In the genomic region with DNA sequence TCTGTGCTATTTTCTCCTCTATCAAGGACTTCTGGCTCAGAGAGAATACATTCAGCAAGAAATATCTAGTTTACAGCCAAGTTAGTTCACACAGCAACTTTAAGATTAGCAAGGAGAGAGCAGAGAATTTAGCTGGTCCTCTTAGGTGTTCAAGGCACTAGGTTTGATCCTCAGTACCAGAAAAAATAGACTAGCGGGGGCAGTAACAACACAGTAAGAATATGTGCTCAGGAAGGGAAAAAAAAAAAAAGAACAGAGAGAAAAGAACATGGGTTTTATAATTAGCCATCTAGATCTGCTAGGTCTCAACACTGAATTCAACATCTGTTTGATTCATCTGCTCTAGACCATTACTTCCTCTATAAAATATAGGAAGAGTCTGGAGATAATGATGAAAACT, we compare ENCODE assay signal across 22 mouse cellular contexts. TPM values are rescaled to one million over a fixed set of nuclear protein-coding genes. Genes with fewer than 3 reads are reported as not detected.
DNase-seq lines count a peak whose midpoint lies in the region; ATAC-seq and TF ChIP-seq lines count a peak whose summit lies in the region.
"Had no signal": no experiment of that assay in that cellular context is flagged by ENCODE, and none has a peak within 500 bp of the region (broad histone marks: within the 10 kb centered on the region; RNA-seq: fewer than 3 reads in every experiment).

No protein-coding gene starts in this region.

- DNase-seq in frontal cortex, postnatal 10 days (ENCODE audit: low spot score in 2 of 2) = no peak
- no peak for DNase-seq in MEL (ENCODE audit: low read depth, low spot score)
- DNase-seq in telencephalon, adult 2 months (ENCODE audit: low read depth, low spot score) = peak; percentile 60
- DNase-seq in heart, adult 11 months = no peak
- DNase-seq: adrenal gland, adult 2 months; adrenal gland, postnatal 10 days; adrenal gland, postnatal 25 days; B cell, adult 2 months; cerebellum, adult 11-12 months; cerebellum, adult 2 months; cerebellum, adult 9-10 months; cerebellum, postnatal 10 days; cerebellum, postnatal 25 days; forebrain, postnatal 0 days had no signal

- TF ChIP-seq POLR2A in MEL (IDR thresholded peaks at IDR 0.05; ENCODE audit: control insufficient read depth in 1 of 2, insufficient read depth in 1 of 2, low read depth in 1 of 2, low read length in 2 of 2, poor library complexity in 1 of 2) = no peak

- 0 out of 4 replicates have a peak, but pooled peaks of 1 of the 2 experiments have one; percentile 38 for TF ChIP-seq EP300 in MEL (IDR thresholded peaks at IDR 0.05; ENCODE audit: low read depth in 1 of 2, low read length in 2 of 2)

- H3K4me1 ChIP-seq in MEL (ENCODE audit: control insufficient read depth in 1 of 2, insufficient read depth in 2 of 2, low read length in 2 of 2) = peaks cover 0 to 9% of the 10 kb centered on the region in 2 experiments; a peak in 2 of 4 replicates
- H3K4me1 ChIP-seq: embryonic facial prominence, embryonic 10.5 days; embryonic facial prominence, embryonic 12.5 days; forebrain, embryonic 13.5 days; forebrain, embryonic 15.5 days had no signal

- no peak for TF ChIP-seq CTCF in MEL (IDR thresholded peaks at IDR 0.05 in 2 of 3, conservative IDR thresholded peaks at IDR 0.05 in 1 of 3; ENCODE audit: control insufficient read depth in 1 of 3, insufficient read depth in 1 of 3, low read depth in 2 of 3, low read length in 3 of 3, poor library complexity in 1 of 3, severe bottlenecking in 1 of 3)

- no peak for TF ChIP-seq RAD21 in MEL (IDR thresholded peaks at IDR 0.05; ENCODE audit: low read depth, low read length)

- H3K9ac ChIP-seq in MEL (ENCODE audit: control insufficient read depth, low read depth, low read length, poor library complexity, severe bottlenecking) = no peak overlapping the region
- H3K9ac ChIP-seq: embryonic facial prominence, embryonic 12.5 days; forebrain, embryonic 13.5 days; forebrain, embryonic 15.5 days; forebrain, postnatal 0 days had no signal

- no peak overlapping the region for H3K4me3 ChIP-seq in MEL (ENCODE audit: control insufficient read depth in 1 of 2, insufficient read depth in 1 of 2, low read depth in 2 of 2, low read length in 2 of 2)
- H3K4me3 ChIP-seq: embryonic facial prominence, embryonic 10.5 days; embryonic facial prominence, embryonic 12.5 days; forebrain, embryonic 13.5 days; forebrain, embryonic 15.5 days had no signal

- no peak overlapping the region for H3K27ac ChIP-seq in MEL (ENCODE audit: control insufficient read depth, low read depth, low read length)
- H3K27ac ChIP-seq: embryonic facial prominence, embryonic 10.5 days; embryonic facial prominence, embryonic 12.5 days; forebrain, embryonic 13.5 days; forebrain, embryonic 15.5 days had no signal

- H3K36me3 ChIP-seq in MEL (ENCODE audit: control insufficient read depth in 1 of 2, insufficient read depth in 2 of 2, low read length in 2 of 2) = peaks cover 10 to 18% of the 10 kb centered on the region in 2 experiments
- H3K36me3 ChIP-seq: forebrain, embryonic 15.5 days had no signal

- H3K79me2 ChIP-seq in MEL (ENCODE audit: control insufficient read depth, insufficient read depth, low read length, poor library complexity) = peaks cover 10% of the 10 kb centered on the region; the same call in 1 of the 2 replicates

- no peaks in the 10 kb centered on the region for H3K9me3 ChIP-seq in MEL (replicated peaks; ENCODE audit: insufficient read depth, low read length)
- H3K9me3 ChIP-seq: embryonic facial prominence, embryonic 10.5 days; embryonic facial prominence, embryonic 12.5 days; forebrain, embryonic 13.5 days; forebrain, embryonic 15.5 days; G1E had no signal

- ATAC-seq in frontal cortex, adult (ENCODE audit: low TSS enrichment) = peak; percentile 93
- ATAC-seq: CD4-positive, CD25-positive, alpha-beta regulatory T cell, adult 4 months; forebrain, embryonic 13.5 days; forebrain, embryonic 15.5 days; forebrain, postnatal 0 days had no signal

- H3K27me3 ChIP-seq in MEL (ENCODE audit: control insufficient read depth in 1 of 2, insufficient read depth in 2 of 2, low read length in 2 of 2) = no peaks in the 10 kb centered on the region
- H3K27me3 ChIP-seq: CH12.LX; embryonic facial prominence, embryonic 12.5 days; forebrain, embryonic 13.5 days; forebrain, embryonic 15.5 days had no signal

TF ChIP-seq in MEL, 35 proteins besides CTCF, POLR2A, EP300 and RAD21:
- no peak for TF ChIP-seq JUND (IDR thresholded peaks at IDR 0.05; ENCODE audit: low read depth, low read length)
- TF ChIP-seq ZNF384 (IDR thresholded peaks at IDR 0.05; ENCODE audit: low read depth, low read length) = peak; percentile 49; the same call in 1 of the 2 replicates

RNA-seq across cellular contexts. Expression of a gene that starts 18.7 kb away (rescaled TPM):
- 47.7 and 48.6 TPM in 2 replicates for total RNA-seq in MEL (2012; rRNA removed)
- 100 to 1,000 TPM; 103 to 322 TPM for polyA plus RNA-seq in MEL (2012; ENCODE audit: insufficient read depth in 1 of 2, insufficient read length in 2 of 2, low read depth in 1 of 2, low replicate concordance in 2 of 2, missing spikeins in 1 of 2)

RNA-seq across cellular contexts. Expression of a gene that starts 22.8 kb away (rescaled TPM):
- 117 and 128 TPM in 2 replicates for total RNA-seq in MEL (2012; rRNA removed)
- polyA plus RNA-seq in MEL (2012; ENCODE audit: insufficient read depth in 1 of 2, insufficient read length in 2 of 2, low read depth in 1 of 2, low replicate concordance in 2 of 2, missing spikeins in 1 of 2) = 100 to 1,000 TPM; 266 to 416 TPM

RNA-seq across cellular contexts. Expression of a gene that starts 36.2 kb away (rescaled TPM):
- total RNA-seq in MEL (2012; rRNA removed) = 1.6 and 3.1 TPM in 2 replicates
- polyA plus RNA-seq in MEL (2012; ENCODE audit: insufficient read depth in 1 of 2, insufficient read length in 2 of 2, low read depth in 1 of 2, low replicate concordance in 2 of 2, missing spikeins in 1 of 2) = 1 to 10 TPM in 1 of 2 experiments, not detected in 1; 5.4 TPM

RNA-seq across cellular contexts. Expression of a gene that starts 45.7 kb away (rescaled TPM):
- 631 and 709 TPM in 2 replicates for total RNA-seq in MEL (2012; rRNA removed)
- polyA plus RNA-seq in MEL (2012; ENCODE audit: insufficient read depth in 1 of 2, insufficient read length in 2 of 2, low read depth in 1 of 2, low replicate concordance in 2 of 2, missing spikeins in 1 of 2) = 100 to 1,000 TPM in 1 of 2 experiments, not detected in 1; 816 TPM

RNA-seq across cellular contexts. Expression of a gene that starts 45.7 kb away (rescaled TPM):
- total RNA-seq in MEL (2012; rRNA removed) = 71.8 and 93.1 TPM in 2 replicates
- polyA plus RNA-seq in MEL (2012; ENCODE audit: insufficient read depth in 1 of 2, insufficient read length in 2 of 2, low read depth in 1 of 2, low replicate concordance in 2 of 2, missing spikeins in 1 of 2) = 100 to 1,000 TPM in 1 of 2 experiments, not detected in 1; 104 TPM
